Mouse (Mus musculus): ENCODE measurements around the gene Tcf7l1.

The Tcf7l1 gene

DNA sequence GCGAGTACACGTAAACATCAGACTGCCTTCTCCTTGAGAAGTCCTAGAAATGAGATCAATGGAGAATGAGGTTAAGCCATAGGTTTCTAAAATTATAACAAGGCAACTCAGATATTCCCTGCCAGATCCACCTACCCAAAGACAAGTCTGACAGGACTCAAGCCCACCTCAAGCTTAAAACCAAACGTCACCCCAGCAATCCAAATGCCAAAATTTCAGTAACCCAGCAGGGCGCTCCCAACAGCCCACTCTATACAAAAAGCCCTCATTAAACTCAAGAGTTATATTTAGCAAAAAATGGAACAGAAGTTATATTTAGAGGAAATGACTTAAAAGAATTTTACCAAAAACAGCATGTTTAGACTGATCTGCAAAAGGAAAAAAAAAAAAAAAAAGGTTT lies 5.3 kb downstream of the Tcf7l1 start:
- no peak for DNase-seq

DNA sequence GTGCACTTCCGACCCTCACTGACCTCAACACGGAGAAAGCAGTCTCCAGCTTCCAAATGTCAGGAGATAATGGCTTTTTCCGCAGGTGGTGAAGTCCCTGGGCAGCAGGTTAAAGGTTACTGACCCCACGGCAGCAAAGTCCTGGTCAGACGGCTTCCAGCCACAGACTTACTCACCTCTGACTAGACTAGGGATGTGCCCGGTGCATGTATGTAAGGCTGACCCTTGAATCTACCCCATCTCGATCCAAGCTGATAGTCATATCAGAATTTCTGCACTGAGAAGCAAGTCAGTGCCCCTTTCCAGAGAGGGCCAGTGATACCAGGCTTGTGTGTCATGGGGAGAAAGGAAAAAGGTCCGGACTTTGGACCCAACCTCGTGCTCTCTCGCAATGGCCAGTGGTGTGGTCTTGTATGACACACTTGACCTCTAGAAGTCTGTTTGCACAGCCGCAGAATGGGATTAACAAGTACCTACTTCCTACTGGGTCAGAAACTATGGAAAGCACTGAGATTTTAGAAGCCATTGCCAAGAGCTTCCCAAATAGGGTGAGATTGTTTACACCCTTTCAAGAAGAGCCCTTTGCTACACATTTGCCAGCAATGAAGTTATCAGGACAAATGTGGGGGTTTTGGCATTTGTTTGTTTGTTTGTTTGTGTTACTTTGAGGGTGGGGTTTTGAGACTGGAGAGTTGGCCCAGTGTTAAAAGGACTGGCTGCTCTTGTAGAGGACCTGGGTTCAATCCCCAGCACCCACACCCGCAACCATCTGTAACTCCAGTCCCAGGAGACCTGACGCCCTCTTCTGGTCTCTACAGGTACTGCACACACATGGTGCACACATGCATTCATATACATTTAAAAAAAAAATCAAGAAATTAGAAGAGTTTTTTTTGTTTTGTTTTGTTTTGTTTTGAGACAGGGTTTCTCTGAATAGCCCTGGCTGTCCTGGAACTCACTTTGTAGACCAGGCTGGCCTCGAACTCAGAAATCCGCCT lies 10.0 kb downstream of the Tcf7l1 start:
- DNase-seq = peak; percentile 71 to 76

- no peak for DNase-seq
Observed at GRCm38 (mm10) chr6:72777212-72777611, 11.8 kb downstream of the Tcf7l1 start.

DNA sequence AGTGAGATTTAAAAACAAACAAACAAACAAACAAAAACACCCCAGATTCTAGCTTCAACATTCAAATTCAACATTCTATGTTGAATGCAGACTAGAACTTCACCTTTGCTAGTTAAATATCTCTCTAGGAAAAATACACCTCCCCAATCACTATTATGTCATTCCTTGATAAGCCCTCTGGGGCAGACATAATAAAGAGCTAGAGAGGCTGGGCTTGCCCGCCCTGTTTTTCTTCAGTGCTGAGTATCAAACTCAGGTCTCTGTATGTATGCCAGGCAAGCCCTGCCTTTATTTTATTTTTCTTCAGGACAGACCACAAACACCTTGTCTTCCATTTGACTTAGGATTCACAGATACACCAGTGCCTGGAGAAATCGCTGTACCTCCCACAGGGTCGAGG lies 14.8 kb downstream of the Tcf7l1 start:
- DNase-seq = no peak

DNA sequence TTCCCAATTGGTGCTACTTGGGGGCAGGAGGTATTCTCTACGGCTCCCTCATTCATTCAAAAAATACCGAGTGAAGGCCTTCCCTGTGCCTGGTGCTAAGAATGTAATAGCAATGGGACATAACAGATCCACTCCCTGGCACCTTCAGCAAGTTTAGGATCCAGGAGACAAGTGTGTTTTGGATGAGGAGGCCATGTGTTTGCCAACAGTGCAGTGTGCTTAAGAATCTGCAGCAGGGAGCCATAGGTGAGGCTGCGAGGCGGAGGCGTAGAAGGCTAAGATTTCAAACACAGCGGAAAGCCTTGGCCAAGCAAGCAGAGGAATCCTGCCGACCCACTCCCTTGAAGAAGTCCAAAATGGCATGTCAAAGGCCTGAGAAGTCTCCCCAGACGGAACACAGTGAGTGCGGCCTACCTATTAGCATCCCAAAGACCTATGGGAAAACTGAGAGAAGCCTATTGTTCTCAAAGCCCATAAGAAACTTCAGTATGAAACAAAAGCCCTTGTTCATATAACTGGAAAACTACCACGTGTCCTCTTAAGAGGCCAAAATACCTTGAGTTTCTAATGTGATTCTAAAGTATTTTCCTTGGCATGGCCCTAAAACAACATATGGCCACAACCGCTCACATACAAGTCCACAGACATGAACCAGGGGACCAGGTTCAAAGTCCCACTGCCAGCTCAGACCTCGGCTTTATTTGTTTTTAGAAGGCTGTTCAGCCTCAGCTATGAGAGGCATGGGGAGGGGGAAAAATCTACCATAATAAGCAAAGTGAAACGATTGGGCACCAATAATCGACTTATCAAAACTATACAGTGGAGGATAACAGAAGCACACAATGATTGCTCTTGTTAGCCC lies 18.9 kb downstream of the Tcf7l1 start:
- DNase-seq = no peak

DNA sequence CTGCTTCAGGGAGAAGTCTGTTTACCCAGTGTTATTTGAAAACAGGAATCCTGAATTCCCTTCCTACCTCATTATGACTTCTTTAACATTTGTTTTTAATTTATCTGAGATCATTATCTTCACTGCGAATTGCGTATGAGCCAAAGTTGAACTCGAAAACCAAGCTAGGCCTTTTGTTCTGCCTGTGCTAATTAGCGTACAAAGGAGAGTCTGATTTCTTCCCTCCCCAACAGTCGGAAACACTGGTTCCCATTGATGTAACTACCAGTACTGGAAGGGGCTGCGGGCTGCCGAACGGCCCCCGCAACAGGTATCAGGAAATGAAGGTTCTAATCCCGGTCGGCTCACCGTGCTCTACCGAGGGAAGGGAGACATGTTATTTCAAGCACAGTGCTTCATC lies 19.7 kb downstream of the Tcf7l1 start:
- no peak for DNase-seq

- DNase-seq = peak; percentile 50 to 67
Observed at GRCm38 (mm10) chr6:72768804-72769203, 20.2 kb downstream of the Tcf7l1 start.

GRCm38 (mm10) chr6:72768097-72768496 lies 21.0 kb downstream of the Tcf7l1 start:
- DNase-seq = no peak

GRCm38 (mm10) chr6:72763616-72764015 lies 25.4 kb downstream of the Tcf7l1 start:
- peak in 1 of 2 experiments; percentile 19 for DNase-seq

DNA sequence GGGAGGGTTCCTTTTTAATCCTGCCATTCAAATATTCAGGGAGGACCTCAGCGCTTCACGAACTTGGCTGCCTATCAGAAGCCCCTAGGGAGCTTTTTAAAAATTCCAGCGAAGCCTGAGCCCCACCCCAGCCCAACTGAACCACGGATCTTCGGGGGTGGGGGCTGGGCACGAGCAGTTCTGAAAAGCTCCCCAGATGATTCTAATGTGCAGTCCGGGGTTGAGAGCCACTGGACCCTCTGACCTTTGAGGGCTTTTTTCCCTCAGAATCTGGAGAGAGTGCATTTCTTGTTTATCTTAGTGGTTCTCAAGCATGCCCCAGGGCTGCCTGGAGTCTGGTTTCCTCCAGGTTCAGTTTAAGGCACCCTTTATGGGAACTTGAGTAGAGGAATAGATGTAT lies 27.4 kb downstream of the Tcf7l1 start:
- DNase-seq = no peak

GRCm38 (mm10) chr6:72758239-72759017 lies 30.6 kb downstream of the Tcf7l1 start:
- peak in 1 of 2 experiments; percentile 21 for DNase-seq

DNA sequence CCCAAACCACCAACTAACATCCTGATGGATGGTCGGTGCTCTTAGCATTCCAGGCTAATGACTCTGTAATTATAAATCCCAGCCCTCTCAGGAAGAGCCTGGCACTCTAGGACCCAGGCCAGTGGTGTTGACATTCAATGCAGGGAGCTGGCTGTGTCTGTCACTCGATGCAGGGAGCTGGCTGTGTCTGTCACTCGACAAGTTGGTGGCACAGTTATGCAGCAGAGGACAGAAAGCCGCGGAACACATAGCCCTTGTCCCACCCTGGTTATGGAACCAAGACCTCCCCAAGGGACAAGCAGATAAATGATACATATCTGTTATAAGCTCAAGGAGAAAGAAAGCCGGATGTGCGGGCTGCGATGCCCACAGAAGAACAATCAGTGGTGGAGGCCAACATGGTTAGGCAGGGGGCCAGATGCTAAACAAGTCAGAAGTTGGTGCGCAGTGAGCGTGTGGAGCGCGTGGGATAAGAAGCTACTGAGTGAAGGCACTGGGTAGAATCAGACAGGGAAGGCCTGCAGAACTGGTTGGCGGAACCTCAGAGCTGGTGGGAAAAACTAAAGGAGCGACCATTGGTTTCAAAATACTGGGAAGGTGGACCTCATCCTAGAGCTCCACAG lies 33.7 kb downstream of the Tcf7l1 start:
- no peak for DNase-seq

DNA sequence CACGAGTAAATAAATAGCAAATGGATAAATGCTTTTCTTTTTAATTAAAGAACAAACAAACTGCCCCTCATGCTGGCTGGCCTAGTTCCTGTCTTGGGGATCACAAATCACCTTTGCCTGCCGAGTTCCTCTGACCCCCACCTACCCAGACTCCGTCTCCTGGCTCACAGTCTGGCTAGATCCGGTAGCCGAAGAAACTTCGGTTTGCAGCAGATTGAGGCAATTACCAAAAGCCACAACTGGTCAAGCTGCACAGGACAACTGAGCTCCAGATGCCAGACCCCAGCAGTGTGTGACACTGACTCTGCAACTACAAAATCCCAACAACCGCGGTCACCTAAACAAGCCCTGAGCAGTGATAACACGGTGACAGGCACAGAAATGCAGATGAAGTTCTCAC lies 34.8 kb downstream of the Tcf7l1 start:
- no peak for DNase-seq

GRCm38 (mm10) chr6:72753782-72754181 lies 35.3 kb downstream of the Tcf7l1 start:
- no peak for DNase-seq

DNA sequence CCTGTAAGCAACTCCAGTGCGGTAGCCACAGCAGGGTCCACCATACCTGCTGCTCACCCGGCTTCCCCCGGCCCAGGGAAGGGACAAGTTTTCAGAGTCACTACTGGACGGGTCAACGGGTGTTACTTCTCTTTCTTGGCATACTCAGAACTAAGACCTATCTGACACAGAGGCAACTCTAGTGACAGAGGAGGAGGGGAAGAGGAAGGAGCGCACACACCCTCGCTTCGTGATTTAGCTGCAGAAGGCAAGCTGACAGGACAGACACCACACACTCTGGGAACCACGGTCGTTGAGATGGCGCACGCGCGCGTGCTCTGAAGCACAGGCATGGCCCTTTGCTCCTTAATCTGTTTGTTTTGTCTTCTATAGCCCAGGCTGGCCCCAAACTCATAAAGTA lies 36.2 kb downstream of the Tcf7l1 start:
- no peak for DNase-seq

GRCm38 (mm10) chr6:72751210-72751609 lies 37.8 kb downstream of the Tcf7l1 start:
- DNase-seq = peak in 1 of 2 experiments; percentile 25

- DNase-seq = no peak
Observed at GRCm38 (mm10) chr6:72748882-72749437, 40.1 kb downstream of the Tcf7l1 start.

DNA sequence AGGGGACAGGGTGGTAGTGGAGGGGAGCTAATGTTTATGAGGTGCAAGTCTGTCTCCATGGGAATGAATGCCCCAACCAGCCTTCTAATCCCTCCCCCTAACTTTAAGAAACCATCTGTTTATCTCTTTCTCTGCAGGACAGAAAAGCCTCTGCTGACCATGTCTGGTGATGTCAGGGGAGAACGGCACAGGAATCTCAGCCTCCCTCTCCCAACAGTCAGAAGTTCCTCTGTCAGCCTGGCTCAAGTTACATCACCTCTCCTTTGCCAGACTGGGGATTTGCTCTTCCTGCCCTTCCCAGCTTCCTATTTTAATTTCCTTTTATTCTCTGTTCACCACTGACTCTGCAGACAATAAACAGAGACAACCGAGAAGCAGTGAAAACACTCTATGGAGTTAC lies 40.6 kb downstream of the Tcf7l1 start:
- no peak for DNase-seq

DNA sequence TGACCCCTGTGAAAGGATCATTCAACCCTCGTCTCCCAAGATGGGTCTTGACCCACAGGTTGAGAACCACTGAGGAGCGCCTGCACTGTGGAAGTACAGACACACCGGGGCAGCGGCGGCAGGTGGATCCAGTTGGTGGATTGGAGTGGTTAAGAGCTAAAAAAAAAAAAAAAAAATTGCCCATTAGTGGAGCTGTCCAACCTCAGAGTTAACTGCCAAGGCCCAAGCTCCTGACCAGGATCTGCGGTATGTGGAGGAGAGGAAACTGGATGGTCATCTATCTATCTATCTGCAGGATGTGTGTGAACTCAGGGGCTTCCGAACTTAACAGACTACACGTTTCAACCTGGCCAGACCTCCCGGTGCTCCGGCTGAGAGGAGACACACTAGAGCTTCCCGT lies 41.2 kb downstream of the Tcf7l1 start:
- no peak for DNase-seq

DNA sequence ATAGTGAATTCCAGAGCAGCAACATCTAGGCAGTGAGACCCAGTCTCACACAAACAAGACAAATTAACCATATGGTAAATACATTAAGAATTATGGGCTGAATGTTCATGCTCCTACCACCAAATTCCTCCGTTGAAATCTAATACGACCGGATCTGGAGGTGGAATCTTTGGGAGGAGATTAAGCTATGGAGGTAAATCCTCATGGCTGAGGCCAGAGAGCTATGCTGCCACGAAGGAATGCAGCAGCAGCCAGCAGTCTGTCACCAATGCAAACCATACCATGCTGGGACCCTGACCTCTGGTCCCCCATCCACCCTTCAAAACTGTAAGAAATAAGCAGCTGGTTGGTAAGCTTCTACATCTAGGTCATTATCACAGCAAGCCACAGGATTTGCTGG lies 41.9 kb downstream of the Tcf7l1 start:
- DNase-seq = no peak

DNA sequence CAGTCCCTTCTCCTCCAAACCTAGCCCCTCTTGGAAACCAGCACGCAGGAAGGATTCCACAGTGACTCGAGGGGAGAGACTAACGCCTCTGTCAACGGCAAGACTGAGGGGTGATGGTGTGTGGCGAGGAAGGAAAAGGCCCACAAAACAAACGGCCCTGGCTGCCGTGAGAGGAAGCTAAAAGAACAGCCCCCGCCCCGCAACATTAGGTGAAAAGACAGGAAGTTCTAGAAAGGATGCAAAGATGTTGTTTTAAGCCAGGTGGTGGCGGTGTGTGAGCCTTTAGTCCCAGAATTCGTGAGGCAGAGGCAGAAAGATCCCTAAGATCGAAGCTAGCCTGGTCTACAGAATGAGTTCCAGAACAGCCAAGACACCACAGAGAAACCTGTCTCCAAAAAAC lies 43.3 kb downstream of the Tcf7l1 start:
- no peak for DNase-seq

Data from lung, adult 18-20 months (tissue).